ENCODE assay signal across 10 mouse cellular contexts in genomic region chr7:144583619-144584018, GRCm38 (mm10). TPM values are rescaled to one million over a fixed set of nuclear protein-coding genes. Genes with fewer than 3 reads are reported as not detected.
DNase-seq lines count a peak whose midpoint lies in the region; ATAC-seq and TF ChIP-seq lines count a peak whose summit lies in the region.
"Had no signal": no experiment of that assay in that cellular context is flagged by ENCODE, and none has a peak within 500 bp of the region (broad histone marks: within the 10 kb centered on the region; RNA-seq: fewer than 3 reads in every experiment).

No protein-coding gene starts in this region.

- no peak for ATAC-seq in midbrain, embryonic 14.5 days (ENCODE audit: low FRiP score, low TSS enrichment)

- H3K4me3 ChIP-seq in ES-E14 (ENCODE audit: insufficient read depth in 1 of 2, low read depth in 1 of 2, low read length in 2 of 2, poor library complexity in 1 of 2, severe bottlenecking in 1 of 2) = no peak overlapping the region
- no peak overlapping the region for H3K4me3 ChIP-seq in midbrain, embryonic 14.5 days (replicated peaks; ENCODE audit: low read depth, low read length)
- H3K4me3 ChIP-seq: embryonic facial prominence, embryonic 13.5 days had no signal

- no peak overlapping the region for H3K4me2 ChIP-seq in midbrain, embryonic 14.5 days (ENCODE audit: low read length)

- H3K9me3 ChIP-seq in ES-E14 (ENCODE audit: control insufficient read depth, insufficient read depth, low read depth, low read length) = no peaks in the 10 kb centered on the region
- H3K9me3 ChIP-seq in midbrain, embryonic 14.5 days (ENCODE audit: control insufficient read depth, low read length) = no peaks in the 10 kb centered on the region
- H3K9me3 ChIP-seq: embryonic facial prominence, embryonic 13.5 days; lung, embryonic 15.5 days had no signal

- DNase-seq in heart, postnatal 10 days = peak; percentile 52 to 62
- DNase-seq in heart, adult 11 months = no peak
- DNase-seq in 3134 (ENCODE audit: extremely low read depth, insufficient read length, low spot score) (peak; percentile 51), ES-E14 (ENCODE audit: low read depth, low spot score) (peak; percentile 25)
- DNase-seq in cerebellum, postnatal 14 days = peak; percentile 62 to 74
- peak; percentile 56 for DNase-seq in left cerebral cortex, postnatal 4 days
- peak; percentile 83 for DNase-seq in midbrain, embryonic 14.5 days
- DNase-seq in thymus, postnatal 25 days = peak; percentile 50

- no peaks in the 10 kb centered on the region for H3K27me3 ChIP-seq in midbrain, embryonic 14.5 days (ENCODE audit: control insufficient read depth, insufficient read depth, low read length)

- 9% methylated on average over 4 of the region's 4 CpGs for WGBS in midbrain, embryonic 14.5 days

- intact Hi-C loops in heart, postnatal 10 days (cut with DNase I) = loop anchor here (1.0 to 2.0 kb wide), 2 partner anchors 311 to 323 kb away; no protein-coding TSS in a partner anchor
- intact Hi-C loops in left cerebral cortex, postnatal 4 days (cut with DNase I) = no loop called here

- no peak overlapping the region for H3K9ac ChIP-seq in ES-E14 (ENCODE audit: insufficient read depth, low read depth, low read length, poor library complexity, severe bottlenecking)
- no peak overlapping the region for H3K9ac ChIP-seq in midbrain, embryonic 14.5 days (replicated peaks; ENCODE audit: low read length)

- no peaks in the 10 kb centered on the region for H3K4me1 ChIP-seq in ES-E14 (ENCODE audit: control insufficient read depth in 2 of 2, insufficient read depth in 2 of 2, low read length in 2 of 2, poor library complexity in 1 of 2)
- peaks cover 16% of the 10 kb centered on the region for H3K4me1 ChIP-seq in midbrain, embryonic 14.5 days (ENCODE audit: control insufficient read depth, insufficient read depth, low read length)

- no peak overlapping the region for H3K27ac ChIP-seq in ES-E14 (ENCODE audit: insufficient read depth, low read depth, low read length, poor library complexity, severe bottlenecking)
- H3K27ac ChIP-seq in midbrain, embryonic 14.5 days (replicated peaks; ENCODE audit: low read depth, low read length) = no peak overlapping the region
- H3K27ac ChIP-seq: embryonic facial prominence, embryonic 13.5 days; lung, embryonic 15.5 days had no signal

- peaks cover 7% of the 10 kb centered on the region; the same call in 1 of the 2 replicates for H3K36me3 ChIP-seq in ES-E14 (ENCODE audit: control insufficient read depth, insufficient read depth, low read length, poor library complexity, severe bottlenecking)
- peaks cover 17% of the 10 kb centered on the region for H3K36me3 ChIP-seq in midbrain, embryonic 14.5 days (ENCODE audit: control insufficient read depth, insufficient read depth, low read length)

- in situ Hi-C loops in ES-E14 (cut with MboI; ENCODE audit: low sequenced_read_pairs in 2 of 2, unreplicated experiment in 2 of 2) = loop anchor here (5.0 to 25.0 kb wide), 3 partner anchors 191 to 329 kb away; partner anchors contain the start of genes Fgf15 (in 1 of the 2) and LTO1 (in 1 of the 2)

TF ChIP-seq in ES-E14, 5 proteins besides CTCF, POLR2A, EP300 and RAD21:
- no peak for TF ChIP-seq ZC3H11A (IDR thresholded peaks at IDR 0.05; ENCODE audit: borderline replicate concordance, low read depth, low read length)
- TF ChIP-seq HCFC1 (IDR thresholded peaks at IDR 0.05; ENCODE audit: borderline replicate concordance, insufficient read depth, low read length) = no peak
- no peak for TF ChIP-seq MAFK (IDR thresholded peaks at IDR 0.05; ENCODE audit: insufficient read depth, low read depth, low read length)
- TF ChIP-seq CHD2 (IDR thresholded peaks at IDR 0.05; ENCODE audit: low read depth, low read length) = no peak
- TF ChIP-seq ZNF384 (IDR thresholded peaks at IDR 0.05; ENCODE audit: low read depth, low read length) = no peak

RNA-seq across cellular contexts. Expression of gene Fadd, which starts 1.4 kb away (rescaled TPM):
- total RNA-seq in heart, postnatal 10 days (2021) = 10 to 100 TPM; 10.6 to 13.1 TPM
- 2.3 and 2.9 TPM in 2 replicates for total RNA-seq in ES-E14 (2012; rRNA removed)
- 1 to 10 TPM; 3.5 to 4.3 TPM for total RNA-seq in left cerebral cortex, postnatal 4 days (2021)
- polyA plus RNA-seq in midbrain, embryonic 14.5 days (2014; fragmentation: Nextera tagmentation; extraction: Ambion mirVana) = 4.2 and 6.1 TPM in 2 replicates

RNA-seq across cellular contexts. Expression of gene Ppfia1, which starts 30.1 kb away (rescaled TPM):
- 10 to 100 TPM; 69.9 to 81.5 TPM for total RNA-seq in heart, postnatal 10 days (2021)
- total RNA-seq in ES-E14 (2012; rRNA removed) = 55.1 and 55.7 TPM in 2 replicates
- total RNA-seq in left cerebral cortex, postnatal 4 days (2021) = 10 to 100 TPM; 47.3 to 48.6 TPM
- polyA plus RNA-seq in midbrain, embryonic 14.5 days (2014; fragmentation: Nextera tagmentation; extraction: Ambion mirVana) = 28.3 and 33.3 TPM in 2 replicates
